Mouse (Mus musculus) embryonic facial prominence, embryonic 14.5 days (tissue): Measurements from ENCODE around the gene Il4. TPM values are rescaled to one million over a fixed set of nuclear protein-coding genes. Genes with fewer than 3 reads are reported as not detected.

Experiments used
- ATAC-seq: fragments of 200-750 bp; cut with Nextera tagmentation; 2 replicates; pipeline ENCODE4 v1.8.0; 2017; ENCODE audit warnings: low read depth, moderate number of reproducible peaks, moderate TSS enrichment
- DNase-seq: peaks from one replicate; pipeline ENCODE4 v3.0.0-alpha.2; 2015; ENCODE audit warnings: low spot score
- H3K27ac ChIP-seq: fragments of 300-500 bp; sonication (generic); replicated peaks from 2 replicates; pipeline ENCODE4 v1.5.1; 2014; ENCODE audit warnings: low read depth, mild to moderate bottlenecking, low read length, moderate library complexity
- H3K27me3 ChIP-seq: fragments of 300-500 bp; sonication (generic); replicated peaks from 2 replicates; pipeline ENCODE4 v1.6.1; 2014; ENCODE audit warnings: low read length; ENCODE audit not compliant: control insufficient read depth, insufficient read depth
- H3K36me3 ChIP-seq: fragments of 300-500 bp; sonication (generic); 2 replicates; pipeline ENCODE4 v1.6.1; 2014; ENCODE audit warnings: low read length, mixed read lengths; ENCODE audit not compliant: control insufficient read depth, insufficient read depth
- H3K4me1 ChIP-seq: fragments of 300-500 bp; sonication (generic); 2 replicates; pipeline ENCODE4 v1.6.1; 2014; ENCODE audit warnings: antibody characterized with exemption, low read length; ENCODE audit not compliant: control insufficient read depth, insufficient read depth
- H3K4me2 ChIP-seq: fragments of 300-500 bp; sonication (generic); 2 replicates; pipeline ENCODE4 v1.6.1; 2014; ENCODE audit warnings: low read depth, mild to moderate bottlenecking, low read length, moderate library complexity, mixed read lengths
- H3K4me3 ChIP-seq: fragments of 300-500 bp; sonication (generic); 2 replicates; pipeline ENCODE4 v1.5.1; 2014; ENCODE audit warnings: low read depth, mild to moderate bottlenecking, low read length
- H3K9ac ChIP-seq: fragments of 300-500 bp; sonication (generic); 2 replicates; pipeline ENCODE4 v1.6.1; 2014; ENCODE audit warnings: low read depth, mild to moderate bottlenecking, low read length, moderate library complexity, mixed read lengths
- H3K9me3 ChIP-seq: fragments of 300-500 bp; sonication (generic); 2 replicates; pipeline ENCODE4 v1.6.1; 2016; ENCODE audit warnings: low read length; ENCODE audit not compliant: control insufficient read depth
- WGBS: fragments of 180-500 bp; shearing (Covaris S2); extraction: QIAGEN DNeasy Blood & Tissue Kit; methylation state at CpG from one replicate; pipeline ENCODE4 v1.1.7; 2014; 5-methylcytosine and 5-hydroxymethylcytosine counted together
- polyA plus RNA-seq: library from polyadenylated mRNA; unstranded; fragments of >200 nt; fragmentation: Nextera tagmentation; extraction: Ambion mirVana; gene quantifications from 2 replicates; pipeline ENCODE4 v1.2.1, GENCODE M21; 2014

Il4 gene
- polyA plus RNA-seq, 1 experiment from 2014 or later = 4.3 TPM

- no peaks in the 10 kb centered on the region for H3K36me3 ChIP-seq
Measured at GRCm38 (mm10) chr11:53620094-53620493, 1.6 kb upstream of the Il4 start.

DNA sequence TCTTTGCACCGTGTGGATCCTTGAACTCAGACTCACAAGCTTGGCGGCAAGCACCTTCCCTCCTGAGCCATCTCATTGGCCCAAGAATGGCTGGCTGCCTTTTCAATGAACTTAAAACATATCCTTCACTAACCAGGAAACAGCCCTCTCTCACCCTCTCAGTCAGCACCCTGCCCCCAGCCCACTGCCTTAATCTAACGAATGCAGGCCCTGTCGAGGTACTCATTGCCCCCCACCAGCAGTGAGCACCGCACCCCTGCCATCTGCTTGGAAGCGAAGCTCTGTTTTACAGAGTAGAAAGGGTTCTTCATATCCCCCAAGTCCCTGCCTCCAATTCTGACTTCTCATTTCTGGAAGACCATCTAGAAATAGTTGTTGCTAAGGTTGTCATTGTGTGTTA is 959 bp upstream of the Il4 start:
- Histone ChIP-seq H3K36me3 (no peaks in the 10 kb centered on the region), H3K27me3 (no peaks in the 10 kb centered on the region), H3K9me3 (no peaks in the 10 kb centered on the region), H3K9ac (no peak overlapping the region), H3K4me2 (no peak overlapping the region), H3K4me3 (no peak overlapping the region), H3K4me1 (no peaks in the 10 kb centered on the region), H3K27ac (no peak overlapping the region)
- ATAC-seq (no peak), DNase-seq (no peak)
- 68% methylated on average over 6 of the region's 6 CpGs for WGBS

More at GRCm38 (mm10) chr11:53620094-53620493, 1.6 kb upstream of the Il4 start:
- H3K27ac ChIP-seq = no peak overlapping the region
- no peak overlapping the region for H3K4me2 ChIP-seq
- no peaks in the 10 kb centered on the region for H3K4me1 ChIP-seq
- 90% methylated on average over 4 of the region's 4 CpGs for WGBS
- no peak overlapping the region for H3K4me3 ChIP-seq
- no peak for DNase-seq
- no peaks in the 10 kb centered on the region for H3K27me3 ChIP-seq
- no peak for ATAC-seq
- no peaks in the 10 kb centered on the region for H3K9me3 ChIP-seq
- no peak overlapping the region for H3K9ac ChIP-seq

GRCm38 (mm10) chr11:53617562-53618109 is 833 bp downstream of the Il4 start:
- Histone ChIP-seq H3K27me3 (no peaks in the 10 kb centered on the region), H3K9ac (no peak overlapping the region), H3K4me1 (no peaks in the 10 kb centered on the region), H3K4me2 (no peak overlapping the region), H3K9me3 (no peaks in the 10 kb centered on the region), H3K4me3 (no peak overlapping the region), H3K36me3 (no peaks in the 10 kb centered on the region), H3K27ac (no peak overlapping the region)
- no peak for DNase-seq
- no peak for ATAC-seq
- WGBS = 61% methylated on average over 4 of the region's 4 CpGs

DNA sequence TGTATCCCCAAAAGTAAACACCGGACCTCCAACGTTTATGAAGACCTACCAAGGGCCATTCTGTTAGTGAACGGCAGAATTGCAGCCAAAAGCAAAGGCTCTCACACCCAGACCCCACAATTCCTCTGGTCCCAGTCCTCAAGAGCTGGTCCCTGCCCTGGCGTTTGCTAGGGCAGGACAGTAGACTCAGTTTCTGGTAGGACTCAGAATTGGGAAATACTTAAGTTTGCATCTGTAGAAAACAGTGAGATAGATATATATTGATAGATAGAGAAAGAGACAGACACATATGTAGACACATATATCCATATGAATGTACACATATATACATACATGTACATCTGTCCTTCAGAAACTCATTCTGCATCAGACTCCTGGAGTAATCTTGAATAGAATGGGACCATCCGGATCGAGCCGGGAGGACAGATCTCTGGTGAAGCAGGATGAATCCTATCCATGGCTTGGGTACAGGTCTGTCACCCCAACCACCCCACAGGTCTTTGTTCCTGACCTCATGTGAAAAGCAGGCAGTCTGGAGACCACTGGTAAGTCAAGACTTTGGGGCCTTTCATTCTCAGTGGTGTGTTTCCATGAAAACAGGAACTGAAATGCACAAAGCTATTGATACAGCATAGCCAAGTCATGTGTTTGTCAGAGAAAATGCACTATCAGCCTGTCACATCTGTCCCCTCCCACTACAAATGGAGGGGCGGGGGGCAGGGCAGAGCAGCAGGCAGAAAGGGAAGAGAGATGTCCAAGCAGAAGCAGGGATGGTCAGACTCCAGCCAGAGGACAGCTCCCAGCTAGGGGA is 1.5 kb downstream of the Il4 start:
- ATAC-seq (no peak), DNase-seq (no peak)
- H3K27me3 ChIP-seq = no peaks in the 10 kb centered on the region
- no peaks in the 10 kb centered on the region for H3K36me3 ChIP-seq
- no peaks in the 10 kb centered on the region for H3K9me3 ChIP-seq
- no peak overlapping the region for H3K4me2 ChIP-seq
- H3K4me3 ChIP-seq = no peak overlapping the region
- H3K27ac ChIP-seq = no peak overlapping the region
- 82% methylated on average over 8 of the region's 8 CpGs for WGBS
- H3K4me1 ChIP-seq = no peaks in the 10 kb centered on the region
- H3K9ac ChIP-seq = no peak overlapping the region

DNA sequence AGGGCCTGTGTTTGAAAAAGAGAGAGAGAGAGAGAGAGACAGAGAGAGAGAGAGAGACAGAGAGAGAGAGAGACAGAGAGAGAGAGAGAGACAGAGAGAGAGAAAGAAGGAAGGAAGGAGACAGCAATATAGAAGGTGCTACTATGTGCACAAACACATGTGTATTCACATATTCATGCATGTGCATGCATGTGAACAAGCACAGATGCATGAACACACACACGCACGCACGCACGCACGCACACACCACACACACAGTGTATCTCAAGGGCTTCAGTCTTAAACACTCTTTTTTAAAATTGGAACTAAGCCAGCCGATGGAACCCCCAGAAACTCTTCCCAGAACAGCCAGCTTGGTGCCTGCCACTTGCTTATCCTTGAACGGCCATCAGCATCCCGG is 2.9 kb downstream of the Il4 start:
- Histone ChIP-seq H3K4me1 (no peaks in the 10 kb centered on the region), H3K9ac (no peak overlapping the region), H3K36me3 (no peaks in the 10 kb centered on the region), H3K9me3 (no peaks in the 10 kb centered on the region), H3K4me2 (no peak overlapping the region), H3K4me3 (no peak overlapping the region), H3K27ac (no peak overlapping the region), H3K27me3 (no peaks in the 10 kb centered on the region)
- no peak for ATAC-seq
- WGBS = 94% methylated on average over 8 of the region's 8 CpGs
- no peak for DNase-seq

- ATAC-seq = no peak
- Histone ChIP-seq H3K4me1 (no peaks in the 10 kb centered on the region), H3K9ac (no peak overlapping the region), H3K4me3 (no peak overlapping the region), H3K9me3 (no peaks in the 10 kb centered on the region), H3K36me3 (no peaks in the 10 kb centered on the region), H3K4me2 (no peak overlapping the region), H3K27me3 (no peaks in the 10 kb centered on the region), H3K27ac (no peak overlapping the region)
- DNase-seq = no peak
- 73% methylated on average over 6 of the region's 6 CpGs for WGBS
Measured at GRCm38 (mm10) chr11:53615172-53615571, 3.3 kb downstream of the Il4 start.

DNA sequence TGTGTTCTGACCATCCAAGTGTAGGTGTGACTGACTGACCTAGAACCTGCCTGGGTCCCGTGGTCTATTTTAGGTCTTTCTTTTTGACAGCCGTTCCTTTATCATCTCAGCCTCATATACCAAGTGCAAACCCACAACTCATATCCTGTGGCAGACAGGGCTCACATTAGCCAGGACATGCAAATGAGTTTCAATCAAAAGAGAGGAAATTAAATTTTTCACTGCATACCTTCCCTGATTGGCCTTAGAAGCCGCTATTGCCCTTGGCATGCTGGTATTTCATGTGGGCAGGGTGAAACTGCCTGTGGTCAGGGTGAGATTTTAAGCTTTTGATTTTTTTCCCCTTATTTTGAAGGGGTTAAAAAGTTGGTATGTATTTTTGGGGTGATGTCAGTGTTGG is 8.8 kb downstream of the Il4 start:
- no peaks in the 10 kb centered on the region for H3K9me3 ChIP-seq
- H3K9ac ChIP-seq = no peak overlapping the region
- H3K27ac ChIP-seq = no peak overlapping the region
- 76% methylated on average over 3 of the region's 3 CpGs for WGBS
- no peaks in the 10 kb centered on the region for H3K36me3 ChIP-seq
- no peak overlapping the region for H3K4me2 ChIP-seq
- H3K4me3 ChIP-seq = no peak overlapping the region
- DNase-seq (no peak), ATAC-seq (no peak)
- 0 out of 2 replicates have a peak, but pooled peaks cover 9% of the 10 kb centered on the region for H3K4me1 ChIP-seq
- no peaks in the 10 kb centered on the region for H3K27me3 ChIP-seq

- Histone ChIP-seq H3K27ac (no peak overlapping the region), H3K9me3 (no peaks in the 10 kb centered on the region), H3K36me3 (no peaks in the 10 kb centered on the region), H3K4me1 (0 out of 2 replicates have a peak, but pooled peaks cover 9% of the 10 kb centered on the region), H3K9ac (no peak overlapping the region), H3K4me2 (no peak overlapping the region), H3K27me3 (no peaks in the 10 kb centered on the region), H3K4me3 (no peak overlapping the region)
- WGBS = 71% methylated on average over 6 of the region's 6 CpGs
- no peak for ATAC-seq
- no peak for DNase-seq
Measured at GRCm38 (mm10) chr11:53609231-53609630, 9.2 kb downstream of the Il4 start.

- Histone ChIP-seq H3K9ac (no peak overlapping the region), H3K4me3 (no peak overlapping the region), H3K4me1 (0 out of 2 replicates have a peak, but pooled peaks cover 9% of the 10 kb centered on the region), H3K4me2 (no peak overlapping the region), H3K27ac (no peak overlapping the region), H3K9me3 (no peaks in the 10 kb centered on the region), H3K36me3 (peaks cover 10% of the 10 kb centered on the region), H3K27me3 (no peaks in the 10 kb centered on the region)
- WGBS = 10% methylated on average over 12 of the region's 12 CpGs
- ATAC-seq (no peak), DNase-seq (no peak)
Measured at GRCm38 (mm10) chr11:53605609-53606008, 12.9 kb downstream of the Il4 start.
